Mouse (Mus musculus): ENCODE measurements around the gene 1110002E22Rik.

The 1110002E22Rik gene

DNA sequence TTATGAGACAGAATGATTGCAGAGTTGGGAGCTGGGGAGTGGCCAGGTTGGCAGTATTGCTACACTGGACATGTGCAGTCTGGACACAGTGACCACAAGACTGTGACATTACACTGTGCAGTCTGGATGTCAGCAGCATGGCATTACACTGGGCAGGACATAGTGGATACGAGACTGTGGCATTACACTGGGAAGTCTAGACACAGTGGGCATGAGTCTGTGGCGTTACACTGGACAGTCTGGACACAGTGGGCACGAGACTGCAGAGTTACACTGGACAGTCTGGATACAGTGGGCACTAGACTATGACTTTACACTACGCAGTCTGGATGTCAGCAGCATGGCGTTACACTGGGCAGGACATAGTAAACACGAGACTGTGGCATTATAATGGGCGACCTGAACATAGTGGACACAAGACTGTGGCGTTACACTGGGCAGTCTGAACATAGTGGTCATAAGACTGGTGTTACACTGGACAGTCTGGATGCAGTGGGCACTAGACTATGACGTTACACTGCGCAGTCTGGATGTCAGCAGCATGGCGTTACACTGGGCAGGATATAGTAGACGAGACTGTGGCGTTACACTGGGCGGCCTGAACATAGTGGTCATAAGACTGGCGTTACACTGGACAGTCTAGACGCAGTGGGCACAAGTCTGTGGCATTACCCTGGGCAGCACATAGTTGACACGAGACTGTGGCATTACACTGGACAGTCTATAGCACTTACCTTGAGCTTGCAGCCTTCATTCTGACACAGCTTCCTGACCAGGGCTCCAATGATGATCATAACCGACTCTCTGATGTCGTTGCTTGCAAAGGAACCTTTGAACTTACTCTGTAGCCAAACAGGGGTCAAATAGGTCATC is 46.3 kb downstream of the 1110002E22Rik start:
- DNase-seq (ENCODE audit: low spot score): no peak

DNA sequence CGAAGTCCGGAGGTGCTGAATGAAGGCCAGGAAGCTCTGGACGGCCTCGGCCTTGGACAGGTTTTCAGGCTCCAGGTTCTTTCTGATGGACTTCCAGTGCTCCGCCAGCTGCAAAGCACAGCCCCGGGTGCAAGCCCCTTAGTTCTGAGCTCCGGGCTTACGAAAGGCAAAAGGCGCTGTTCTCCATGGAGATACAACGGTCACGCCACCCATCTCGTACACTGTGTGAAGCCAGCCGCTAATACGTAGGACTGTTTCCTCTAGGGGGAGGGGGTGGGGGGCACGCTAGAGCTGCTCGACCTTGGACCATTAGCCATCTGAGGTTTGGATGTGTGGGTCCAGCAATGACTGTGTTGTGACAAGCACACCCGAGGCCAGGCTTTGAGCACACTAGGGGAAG is 49.3 kb downstream of the 1110002E22Rik start:
- no peak for DNase-seq (ENCODE audit: low spot score)

DNA sequence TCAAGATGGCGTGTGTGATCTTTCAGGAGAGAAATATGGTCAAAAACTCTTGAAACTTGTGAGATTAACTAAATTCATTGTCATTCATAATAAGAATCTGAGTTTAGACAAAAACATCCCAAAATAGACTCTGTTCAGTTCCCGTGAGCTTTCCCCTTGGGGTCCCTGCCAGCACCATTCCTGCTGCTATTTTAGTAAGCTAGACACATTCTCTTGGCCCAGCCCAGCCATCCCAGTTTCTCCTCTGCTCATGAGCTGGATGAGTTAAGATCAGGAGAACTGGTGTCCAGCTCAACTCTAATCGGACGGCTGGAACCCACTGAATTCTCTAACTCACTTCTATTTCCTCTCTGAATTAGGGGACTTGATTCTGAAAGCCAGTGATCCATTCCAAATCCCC is 52.0 kb downstream of the 1110002E22Rik start:
- DNase-seq (ENCODE audit: low spot score): no peak

- no peak for DNase-seq (ENCODE audit: low spot score)
Observed at GRCm38 (mm10) chr3:138118392-138118791, 53.5 kb downstream of the 1110002E22Rik start.

GRCm38 (mm10) chr3:138118831-138119230 is 54.0 kb downstream of the 1110002E22Rik start:
- no peak for DNase-seq (ENCODE audit: low spot score)

GRCm38 (mm10) chr3:138119444-138120105 is 54.7 kb downstream of the 1110002E22Rik start:
- no peak for DNase-seq (ENCODE audit: low spot score)

DNA sequence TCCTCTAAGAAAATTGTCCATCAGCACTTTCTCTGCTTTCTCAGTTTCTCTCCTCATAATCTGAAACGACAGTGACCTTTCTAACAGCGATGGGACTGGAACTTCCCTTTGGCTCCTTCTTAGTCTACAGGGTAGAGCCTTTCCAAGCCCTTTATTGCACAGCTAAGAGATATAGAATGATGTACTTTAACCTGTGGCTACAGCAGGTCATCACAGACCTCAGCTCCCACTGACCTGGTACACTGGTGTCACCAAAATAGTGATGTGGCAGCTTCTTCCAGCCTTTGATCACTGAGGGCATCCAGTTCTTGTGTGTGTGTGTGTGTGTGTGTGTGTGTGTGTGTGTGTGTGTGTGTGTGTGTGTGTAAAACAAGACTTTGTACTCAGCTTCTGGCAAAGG is 56.6 kb downstream of the 1110002E22Rik start:
- DNase-seq (ENCODE audit: low spot score): no peak

DNA sequence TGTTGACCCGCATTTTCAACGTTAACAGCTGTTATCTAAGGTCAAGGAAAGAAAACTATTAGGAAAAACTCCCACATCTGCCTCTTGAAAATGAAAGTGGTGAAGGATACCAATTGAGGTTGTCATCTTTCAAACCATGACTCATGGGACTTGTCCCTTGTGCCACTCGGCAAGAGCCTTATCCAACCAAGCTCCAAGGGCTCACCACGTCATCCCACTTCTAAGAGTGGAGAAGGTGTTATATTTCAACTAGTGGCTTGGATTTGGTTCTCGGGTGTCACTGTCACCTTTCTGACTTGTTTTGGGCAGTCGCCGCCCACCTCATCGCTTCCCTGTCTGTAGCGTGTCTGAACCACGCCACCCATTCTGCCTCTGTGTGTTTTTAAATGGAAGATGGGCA is 59.0 kb downstream of the 1110002E22Rik start:
- no peak for DNase-seq (ENCODE audit: low spot score)

DNA sequence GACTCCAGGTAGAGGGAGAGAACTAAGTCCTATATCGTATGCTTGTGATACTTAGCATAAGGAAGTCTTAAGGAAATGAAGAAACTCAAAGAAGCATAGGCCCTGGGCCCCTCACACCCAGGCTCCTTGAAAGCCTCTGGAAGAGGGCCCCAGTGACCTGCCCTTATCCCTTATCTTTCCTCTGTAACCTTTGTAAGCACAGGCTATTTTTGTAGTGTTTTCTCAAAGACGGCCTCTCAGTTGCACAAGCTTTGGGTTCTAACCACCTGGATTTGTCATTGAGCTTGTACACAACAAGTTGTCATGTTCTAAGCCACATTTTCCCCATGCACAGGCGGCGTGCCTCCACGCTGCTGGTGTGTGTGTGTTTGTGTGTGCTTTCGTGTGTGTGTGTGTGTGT is 64.3 kb downstream of the 1110002E22Rik start:
- DNase-seq (ENCODE audit: low spot score): no peak

GRCm38 (mm10) chr3:138130692-138131091 is 65.8 kb downstream of the 1110002E22Rik start:
- DNase-seq (ENCODE audit: low spot score): no peak

Data from layer of hippocampus, adult 11-12 months (tissue).